Mouse (Mus musculus): Measurements from ENCODE around the gene Mrps30. TPM values are rescaled to one million over a fixed set of nuclear protein-coding genes. Genes with fewer than 3 reads are reported as not detected.
"Not testable (repeated sequence)": the region's sequence is repeated elsewhere in the genome, so short reads cannot be mapped to it uniquely, and the experiment has no call there.

The Mrps30 gene
- polyA plus RNA-seq, 1 experiment from 2014 or later, result 37.6 TPM

- DNase-seq (ENCODE audit: low spot score); H3K27me3 ChIP-seq (ENCODE audit: control insufficient read depth, insufficient read depth, low read length); H3K4me1 ChIP-seq (replicated peaks; ENCODE audit: control insufficient read depth, insufficient read depth, low read length); H3K27ac ChIP-seq (ENCODE audit: low read depth, low read length); H3K9me3 ChIP-seq (ENCODE audit: control insufficient read depth, low read length); H3K36me3 ChIP-seq (ENCODE audit: control insufficient read depth, insufficient read depth, low read length): not testable (repeated sequence)
- Histone ChIP-seq H3K4me3 (ENCODE audit: low read depth, low read length) (peak overlapping the region; percentile 62), H3K4me2 (ENCODE audit: low read depth, low read length, severe bottlenecking) (peak overlapping the region; percentile 31; the same call in 1 of the 2 replicates), H3K9ac (ENCODE audit: low read length) (peak overlapping the region; percentile 86)
- WGBS, result 10% methylated on average over 10 of the region's 10 CpGs
- peak; percentile 63 for ATAC-seq (replicated peaks; ENCODE audit: low FRiP score)
These were observed 373 bp upstream of the Mrps30 start for GRCm38 (mm10) chr13:118387448-118387801.

GRCm38 (mm10) chr13:118380381-118380780 is 6.7 kb downstream of the Mrps30 start:
- H3K4me1 ChIP-seq (replicated peaks; ENCODE audit: control insufficient read depth, insufficient read depth, low read length), result no peaks in the 10 kb centered on the region
- no peak for DNase-seq (ENCODE audit: low spot score)
- no peak for ATAC-seq (replicated peaks; ENCODE audit: low FRiP score)
- H3K9me3 ChIP-seq (ENCODE audit: control insufficient read depth, low read length), result no peaks in the 10 kb centered on the region
- no peaks in the 10 kb centered on the region for H3K27me3 ChIP-seq (ENCODE audit: control insufficient read depth, insufficient read depth, low read length)
- no peaks in the 10 kb centered on the region; the same call in 1 of the 2 replicates for H3K36me3 ChIP-seq (ENCODE audit: control insufficient read depth, insufficient read depth, low read length)
- H3K27ac ChIP-seq (ENCODE audit: low read depth, low read length), result no peak overlapping the region
- no peak overlapping the region for H3K4me2 ChIP-seq (ENCODE audit: low read depth, low read length, severe bottlenecking)
- 88% methylated on average over 10 of the region's 10 CpGs for WGBS
- H3K4me3 ChIP-seq (ENCODE audit: low read depth, low read length), result no peak overlapping the region
- no peak overlapping the region for H3K9ac ChIP-seq (ENCODE audit: low read length)

GRCm38 (mm10) chr13:118379155-118379554 is 7.9 kb downstream of the Mrps30 start:
- no peak overlapping the region for H3K4me2 ChIP-seq (ENCODE audit: low read depth, low read length, severe bottlenecking)
- no peaks in the 10 kb centered on the region for H3K4me1 ChIP-seq (replicated peaks; ENCODE audit: control insufficient read depth, insufficient read depth, low read length)
- no peaks in the 10 kb centered on the region; the same call in 1 of the 2 replicates for H3K36me3 ChIP-seq (ENCODE audit: control insufficient read depth, insufficient read depth, low read length)
- H3K27ac ChIP-seq (ENCODE audit: low read depth, low read length), result no peak overlapping the region
- 0 out of 2 replicates have a peak, but pooled peaks have one; percentile 29 for ATAC-seq (replicated peaks; ENCODE audit: low FRiP score)
- H3K9ac ChIP-seq (ENCODE audit: low read length), result no peak overlapping the region
- DNase-seq (ENCODE audit: low spot score), result peak; percentile 80
- 82% methylated on average over 1 of the region's 1 CpGs for WGBS
- H3K4me3 ChIP-seq (ENCODE audit: low read depth, low read length), result no peak overlapping the region
- no peaks in the 10 kb centered on the region for H3K9me3 ChIP-seq (ENCODE audit: control insufficient read depth, low read length)
- H3K27me3 ChIP-seq (ENCODE audit: control insufficient read depth, insufficient read depth, low read length), result no peaks in the 10 kb centered on the region

GRCm38 (mm10) chr13:118372871-118373270 is 14.2 kb downstream of the Mrps30 start:
- Histone ChIP-seq H3K9ac (ENCODE audit: low read length) (no peak overlapping the region), H3K27ac (ENCODE audit: low read depth, low read length) (no peak overlapping the region), H3K4me3 (ENCODE audit: low read depth, low read length) (no peak overlapping the region), H3K4me1 (replicated peaks; ENCODE audit: control insufficient read depth, insufficient read depth, low read length) (no peaks in the 10 kb centered on the region), H3K27me3 (ENCODE audit: control insufficient read depth, insufficient read depth, low read length) (no peaks in the 10 kb centered on the region), H3K4me2 (ENCODE audit: low read depth, low read length, severe bottlenecking) (no peak overlapping the region), H3K9me3 (ENCODE audit: control insufficient read depth, low read length) (no peaks in the 10 kb centered on the region), H3K36me3 (ENCODE audit: control insufficient read depth, insufficient read depth, low read length) (no peaks in the 10 kb centered on the region)
- DNase-seq (ENCODE audit: low spot score), result no peak
- 90% methylated on average over 4 of the region's 4 CpGs for whole genome bisulfite sequencing
- no peak for ATAC-seq (replicated peaks; ENCODE audit: low FRiP score)

GRCm38 (mm10) chr13:118365774-118366173 is 21.3 kb downstream of the Mrps30 start:
- no peak overlapping the region for H3K4me2 ChIP-seq (ENCODE audit: low read depth, low read length, severe bottlenecking)
- ATAC-seq (replicated peaks; ENCODE audit: low FRiP score), result no peak
- WGBS, result 95% methylated on average over 1 of the region's 1 CpGs

GRCm38 (mm10) chr13:118363342-118363741 is 23.7 kb downstream of the Mrps30 start:
- Histone ChIP-seq H3K9ac (ENCODE audit: low read length) (no peak overlapping the region), H3K4me2 (ENCODE audit: low read depth, low read length, severe bottlenecking) (no peak overlapping the region), H3K4me1 (replicated peaks; ENCODE audit: control insufficient read depth, insufficient read depth, low read length) (no peaks in the 10 kb centered on the region), H3K36me3 (ENCODE audit: control insufficient read depth, insufficient read depth, low read length) (no peaks in the 10 kb centered on the region), H3K9me3 (ENCODE audit: control insufficient read depth, low read length) (no peaks in the 10 kb centered on the region), H3K4me3 (ENCODE audit: low read depth, low read length) (no peak overlapping the region), H3K27ac (ENCODE audit: low read depth, low read length) (no peak overlapping the region), H3K27me3 (ENCODE audit: control insufficient read depth, insufficient read depth, low read length) (no peaks in the 10 kb centered on the region)
- ATAC-seq (replicated peaks; ENCODE audit: low FRiP score), result no peak
- 90% methylated on average over 6 of the region's 6 CpGs for WGBS
- no peak for DNase-seq (ENCODE audit: low spot score)

More at GRCm38 (mm10) chr13:118365774-118366173, 21.3 kb downstream of the Mrps30 start:
- H3K4me1 ChIP-seq (replicated peaks; ENCODE audit: control insufficient read depth, insufficient read depth, low read length), result no peaks in the 10 kb centered on the region
- H3K27ac ChIP-seq (ENCODE audit: low read depth, low read length), result no peak overlapping the region
- DNase-seq (ENCODE audit: low spot score), result no peak
- no peaks in the 10 kb centered on the region for H3K27me3 ChIP-seq (ENCODE audit: control insufficient read depth, insufficient read depth, low read length)
- no peak overlapping the region for H3K9ac ChIP-seq (ENCODE audit: low read length)
- no peaks in the 10 kb centered on the region for H3K9me3 ChIP-seq (ENCODE audit: control insufficient read depth, low read length)
- no peaks in the 10 kb centered on the region for H3K36me3 ChIP-seq (ENCODE audit: control insufficient read depth, insufficient read depth, low read length)
- no peak overlapping the region for H3K4me3 ChIP-seq (ENCODE audit: low read depth, low read length)

GRCm38 (mm10) chr13:118350870-118351269 is 36.2 kb downstream of the Mrps30 start:
- H3K9ac ChIP-seq (ENCODE audit: low read length), result no peak overlapping the region
- no peak for DNase-seq (ENCODE audit: low spot score)
- H3K36me3 ChIP-seq (ENCODE audit: control insufficient read depth, insufficient read depth, low read length), result no peaks in the 10 kb centered on the region
- no peaks in the 10 kb centered on the region for H3K4me1 ChIP-seq (replicated peaks; ENCODE audit: control insufficient read depth, insufficient read depth, low read length)
- 91% methylated on average over 10 of the region's 10 CpGs for WGBS
- H3K27me3 ChIP-seq (ENCODE audit: control insufficient read depth, insufficient read depth, low read length), result no peaks in the 10 kb centered on the region
- H3K4me2 ChIP-seq (ENCODE audit: low read depth, low read length, severe bottlenecking), result no peak overlapping the region
- H3K9me3 ChIP-seq (ENCODE audit: control insufficient read depth, low read length), result no peaks in the 10 kb centered on the region
- no peak overlapping the region for H3K4me3 ChIP-seq (ENCODE audit: low read depth, low read length)
- 0 out of 2 replicates have a peak, but pooled peaks have one; percentile 11 for ATAC-seq (replicated peaks; ENCODE audit: low FRiP score)
- no peak overlapping the region for H3K27ac ChIP-seq (ENCODE audit: low read depth, low read length)

- Histone ChIP-seq H3K36me3 (ENCODE audit: control insufficient read depth, insufficient read depth, low read length) (no peaks in the 10 kb centered on the region), H3K9me3 (ENCODE audit: control insufficient read depth, low read length) (no peaks in the 10 kb centered on the region), H3K27ac (ENCODE audit: low read depth, low read length) (no peak overlapping the region), H3K4me2 (ENCODE audit: low read depth, low read length, severe bottlenecking) (no peak overlapping the region), H3K9ac (ENCODE audit: low read length) (no peak overlapping the region), H3K27me3 (ENCODE audit: control insufficient read depth, insufficient read depth, low read length) (no peaks in the 10 kb centered on the region), H3K4me3 (ENCODE audit: low read depth, low read length) (no peak overlapping the region), H3K4me1 (replicated peaks; ENCODE audit: control insufficient read depth, insufficient read depth, low read length) (no peaks in the 10 kb centered on the region)
- peak; percentile 34 for ATAC-seq (replicated peaks; ENCODE audit: low FRiP score)
- DNase-seq (ENCODE audit: low spot score), result no peak
- 29% methylated on average over 10 of the region's 10 CpGs for whole genome bisulfite sequencing
These were observed 36.8 kb downstream of the Mrps30 start for GRCm38 (mm10) chr13:118350257-118350656.

Measured in forebrain, embryonic 11.5 days (tissue).